Mouse (Mus musculus): ENCODE results near the gene Scd1.
"Not testable (repeated sequence)": the region's sequence is repeated elsewhere in the genome, so short reads cannot be mapped to it uniquely, and the experiment has no call there.

The Scd1 gene

GRCm38 (mm10) chr19:44396742-44397141, 10.9 kb downstream of the Scd1 start:
- no peak for DNase-seq

- DNase-seq: no peak
Observed at GRCm38 (mm10) chr19:44394972-44395371, 12.7 kb downstream of the Scd1 start.

- peak; percentile 45 to 49 for DNase-seq
Observed at GRCm38 (mm10) chr19:44393962-44394422, 13.7 kb downstream of the Scd1 start.

GRCm38 (mm10) chr19:44392339-44393009, 15.2 kb downstream of the Scd1 start:
- DNase-seq: peak in 1 of 2 experiments; percentile 27

GRCm38 (mm10) chr19:44391856-44392255, 15.8 kb downstream of the Scd1 start:
- DNase-seq: no peak

GRCm38 (mm10) chr19:44389507-44389906, 18.2 kb downstream of the Scd1 start:
- DNase-seq: peak; percentile 43 to 51

GRCm38 (mm10) chr19:44388475-44389428, 18.9 kb downstream of the Scd1 start:
- peak; percentile 98 for DNase-seq

- peak; percentile 44 to 54 for DNase-seq
Observed at GRCm38 (mm10) chr19:44387746-44388474, 19.8 kb downstream of the Scd1 start.

GRCm38 (mm10) chr19:44387089-44387671, 20.5 kb downstream of the Scd1 start:
- peak; percentile 3 to 15 for DNase-seq

GRCm38 (mm10) chr19:44385887-44386498, 21.7 kb downstream of the Scd1 start:
- DNase-seq: peak; percentile 19 to 35

- peak; percentile 83 to 86 for DNase-seq
Observed at GRCm38 (mm10) chr19:44382682-44383321, 24.9 kb downstream of the Scd1 start.

GRCm38 (mm10) chr19:44380065-44380464, 27.6 kb downstream of the Scd1 start:
- no peak for DNase-seq

- peak; percentile 25 to 27 for DNase-seq
Observed at GRCm38 (mm10) chr19:44379090-44379489, 28.6 kb downstream of the Scd1 start.

- peak; percentile 79 to 82 for DNase-seq
Observed at GRCm38 (mm10) chr19:44377629-44378375, 29.9 kb downstream of the Scd1 start.

- DNase-seq: peak; percentile 88 to 94
Observed at GRCm38 (mm10) chr19:44376511-44376951, 31.1 kb downstream of the Scd1 start.

- peak; percentile 93 to 94 for DNase-seq
Observed at GRCm38 (mm10) chr19:44372969-44373368, 34.7 kb downstream of the Scd1 start.

- no peak for DNase-seq
Observed at GRCm38 (mm10) chr19:44370231-44370630, 37.4 kb downstream of the Scd1 start.

GRCm38 (mm10) chr19:44369371-44369770, 38.3 kb downstream of the Scd1 start:
- no peak for DNase-seq

- not testable (repeated sequence) for DNase-seq
Observed at GRCm38 (mm10) chr19:44367076-44367475, 40.6 kb downstream of the Scd1 start.

GRCm38 (mm10) chr19:44365733-44366132, 41.9 kb downstream of the Scd1 start:
- DNase-seq: no peak

- no peak for DNase-seq
Observed at GRCm38 (mm10) chr19:44364029-44364428, 43.6 kb downstream of the Scd1 start.

Data from B cell, adult 2 months (primary cell).